Mouse (Mus musculus): ENCODE measurements around the gene Wnk4. TPM values are rescaled to one million over a fixed set of nuclear protein-coding genes. Genes with fewer than 3 reads are reported as not detected.
A peak's percentile ranks its signal among the peaks of the same experiment; 100 is the strongest.

The Wnk4 gene
- polyA plus RNA-seq, 1 experiment from 2014 or later: 4.1 TPM

GRCm38 (mm10) chr11:101301299-101302003 lies 41.1 kb downstream of the Wnk4 start:
- H3K4me1 ChIP-seq (replicated peaks): peaks cover 15% of the 10 kb centered on the region
- H3K4me2 ChIP-seq: peak overlapping the region; percentile 89
- H3K9me3 ChIP-seq (replicated peaks): no peaks in the 10 kb centered on the region
- peak overlapping the region; percentile 66 for H3K27ac ChIP-seq
- WGBS: 11% methylated on average over 26 of the region's 26 CpGs
- H3K9ac ChIP-seq: peak overlapping the region; percentile 90
- H3K4me3 ChIP-seq: peak overlapping the region; percentile 95
- no peaks in the 10 kb centered on the region for H3K36me3 ChIP-seq
- no peaks in the 10 kb centered on the region for H3K27me3 ChIP-seq
- peak; percentile 37; the same call in 1 of the 2 replicates for ATAC-seq (replicated peaks; ENCODE audit: insufficient number of reproducible peaks, insufficient read depth, low FRiP score, low read depth)

GRCm38 (mm10) chr11:101302004-101302798 lies 41.8 kb downstream of the Wnk4 start, which contains the start of gene Becn1:
TSS of gene Becn1 (minus strand) at chr11:101302286.
- 5% methylated on average over 39 of the region's 39 CpGs for WGBS
- peaks cover 15% of the 10 kb centered on the region for H3K4me1 ChIP-seq (replicated peaks)
- ATAC-seq (replicated peaks; ENCODE audit: insufficient number of reproducible peaks, insufficient read depth, low FRiP score, low read depth): peak; percentile 87

GRCm38 (mm10) chr11:101307744-101308143 lies 47.4 kb downstream of the Wnk4 start:
- Histone ChIP-seq H3K4me3 (no peak overlapping the region), H3K9ac (no peak overlapping the region), H3K27ac (no peak overlapping the region), H3K36me3 (no peaks in the 10 kb centered on the region), H3K4me2 (no peak overlapping the region), H3K4me1 (replicated peaks) (no peaks in the 10 kb centered on the region), H3K27me3 (no peaks in the 10 kb centered on the region), H3K9me3 (replicated peaks) (no peaks in the 10 kb centered on the region)
- 18% methylated on average over 5 of the region's 5 CpGs for WGBS
- no peak for ATAC-seq (replicated peaks; ENCODE audit: insufficient number of reproducible peaks, insufficient read depth, low FRiP score, low read depth)

More at GRCm38 (mm10) chr11:101302004-101302798, 41.8 kb downstream of the Wnk4 start, which contains the start of gene Becn1:
- H3K36me3 ChIP-seq: no peaks in the 10 kb centered on the region
- H3K4me2 ChIP-seq: peak within 1 kb of the TSS; percentile 89
- H3K27me3 ChIP-seq: no peaks in the 10 kb centered on the region
- peak within 1 kb of the TSS; percentile 95 for H3K4me3 ChIP-seq
- peak within 1 kb of the TSS; percentile 66 for H3K27ac ChIP-seq
- peak within 1 kb of the TSS; percentile 90 for H3K9ac ChIP-seq
- no peaks in the 10 kb centered on the region for H3K9me3 ChIP-seq (replicated peaks)

GRCm38 (mm10) chr11:101311083-101311482 lies 50.7 kb downstream of the Wnk4 start:
- Histone ChIP-seq H3K4me1 (replicated peaks) (peaks cover 2% of the 10 kb centered on the region; the same call in 1 of the 2 replicates), H3K27me3 (no peaks in the 10 kb centered on the region), H3K4me3 (no peak overlapping the region), H3K4me2 (no peak overlapping the region), H3K36me3 (no peaks in the 10 kb centered on the region), H3K9ac (no peak overlapping the region), H3K9me3 (replicated peaks) (no peaks in the 10 kb centered on the region), H3K27ac (no peak overlapping the region)
- ATAC-seq (replicated peaks; ENCODE audit: insufficient number of reproducible peaks, insufficient read depth, low FRiP score, low read depth): no peak
- whole genome bisulfite sequencing: 79% methylated on average over 3 of the region's 3 CpGs

DNA sequence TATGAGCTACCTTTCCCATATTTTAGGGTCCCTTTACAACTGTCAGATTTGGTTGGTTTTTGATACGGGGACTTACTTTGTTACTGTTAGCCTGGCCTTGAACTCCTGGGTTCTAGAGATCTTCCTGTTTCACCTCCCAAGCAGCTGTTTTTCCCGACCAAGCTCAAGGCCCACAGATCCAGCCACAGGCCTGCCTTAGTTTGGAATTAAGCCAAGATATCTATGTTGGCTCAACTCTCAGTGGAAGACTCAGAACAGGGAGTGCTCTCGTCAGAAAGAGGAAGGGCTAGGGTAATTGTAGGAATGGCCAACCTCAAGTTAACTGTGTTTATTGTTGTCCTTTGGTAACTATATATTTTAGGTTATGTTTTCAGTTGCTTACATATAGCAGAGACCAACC lies 51.8 kb downstream of the Wnk4 start:
- H3K9me3 ChIP-seq (replicated peaks): no peaks in the 10 kb centered on the region
- peaks cover 9% of the 10 kb centered on the region for H3K4me1 ChIP-seq (replicated peaks)
- no peak overlapping the region for H3K4me3 ChIP-seq
- no peak overlapping the region for H3K4me2 ChIP-seq
- H3K27me3 ChIP-seq: no peaks in the 10 kb centered on the region
- 45% methylated on average over 3 of the region's 3 CpGs for WGBS
- H3K36me3 ChIP-seq: no peaks in the 10 kb centered on the region
- H3K27ac ChIP-seq: no peak overlapping the region
- ATAC-seq (replicated peaks; ENCODE audit: insufficient number of reproducible peaks, insufficient read depth, low FRiP score, low read depth): no peak
- H3K9ac ChIP-seq: no peak overlapping the region

DNA sequence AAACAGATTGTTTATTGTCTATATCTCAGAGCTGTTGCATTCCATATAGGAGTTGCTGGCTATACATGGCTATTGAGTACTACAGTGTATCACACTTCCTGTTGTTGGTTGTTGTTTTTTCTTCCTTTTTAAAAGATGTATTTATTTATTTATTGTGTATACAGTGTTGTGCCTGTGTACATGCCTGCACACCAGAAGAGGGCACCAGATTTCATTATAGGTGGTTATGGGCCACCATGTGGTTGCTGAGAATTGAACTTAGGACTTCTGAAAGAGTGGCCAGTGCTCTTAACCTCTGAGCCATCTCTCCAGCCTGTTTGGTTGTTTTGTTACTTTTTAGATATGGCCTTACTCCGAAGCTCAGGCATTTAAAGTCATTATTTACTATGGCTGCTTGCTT lies 54.2 kb downstream of the Wnk4 start:
- H3K9ac ChIP-seq: no peak overlapping the region
- H3K36me3 ChIP-seq: peaks cover 17% of the 10 kb centered on the region
- H3K4me2 ChIP-seq: no peak overlapping the region
- no peak overlapping the region for H3K4me3 ChIP-seq
- no peak overlapping the region for H3K27ac ChIP-seq
- ATAC-seq (replicated peaks; ENCODE audit: insufficient number of reproducible peaks, insufficient read depth, low FRiP score, low read depth): no peak
- peaks cover 17% of the 10 kb centered on the region for H3K4me1 ChIP-seq (replicated peaks)
- no peaks in the 10 kb centered on the region for H3K27me3 ChIP-seq
- no peaks in the 10 kb centered on the region for H3K9me3 ChIP-seq (replicated peaks)
- WGBS: 97% methylated on average over 1 of the region's 1 CpGs

DNA sequence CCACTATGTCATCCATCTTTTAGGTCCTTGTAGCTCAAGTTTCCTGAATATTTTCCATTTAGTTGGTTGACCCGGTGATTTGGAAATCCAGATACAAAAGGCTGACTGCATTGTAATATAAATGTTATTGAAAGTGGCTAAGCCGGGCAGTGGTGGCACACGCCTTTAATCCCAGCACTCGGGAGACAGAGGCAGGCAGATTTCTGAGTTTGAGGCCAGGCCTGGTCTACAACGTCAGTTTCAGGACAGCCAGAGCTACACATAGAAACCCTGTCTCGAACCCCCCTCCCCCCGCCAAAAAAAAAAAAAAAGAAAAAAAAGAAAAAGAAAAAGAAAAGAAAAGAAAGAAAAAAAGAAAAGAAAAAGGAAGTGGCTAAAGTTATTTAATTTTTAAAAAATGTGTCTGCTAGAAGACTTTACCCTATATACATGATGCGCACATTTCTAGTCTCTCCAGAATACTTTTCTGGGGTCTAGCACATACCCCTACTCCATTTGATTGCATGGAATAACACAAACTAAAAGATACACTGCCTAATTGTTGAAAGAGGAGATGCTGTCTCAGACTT lies 54.8 kb downstream of the Wnk4 start:
- peak overlapping the region; percentile 92 for H3K9ac ChIP-seq
- peaks cover 17% of the 10 kb centered on the region for H3K4me1 ChIP-seq (replicated peaks)
- H3K9me3 ChIP-seq (replicated peaks): no peaks in the 10 kb centered on the region
- peaks cover 23% of the 10 kb centered on the region for H3K36me3 ChIP-seq
- H3K4me2 ChIP-seq: peak overlapping the region; percentile 96
- peak overlapping the region; percentile 86 for H3K4me3 ChIP-seq
- H3K27ac ChIP-seq: peak overlapping the region; percentile 78
- H3K27me3 ChIP-seq: no peaks in the 10 kb centered on the region
- ATAC-seq (replicated peaks; ENCODE audit: insufficient number of reproducible peaks, insufficient read depth, low FRiP score, low read depth): no peak
- WGBS: 82% methylated on average over 8 of the region's 8 CpGs

DNA sequence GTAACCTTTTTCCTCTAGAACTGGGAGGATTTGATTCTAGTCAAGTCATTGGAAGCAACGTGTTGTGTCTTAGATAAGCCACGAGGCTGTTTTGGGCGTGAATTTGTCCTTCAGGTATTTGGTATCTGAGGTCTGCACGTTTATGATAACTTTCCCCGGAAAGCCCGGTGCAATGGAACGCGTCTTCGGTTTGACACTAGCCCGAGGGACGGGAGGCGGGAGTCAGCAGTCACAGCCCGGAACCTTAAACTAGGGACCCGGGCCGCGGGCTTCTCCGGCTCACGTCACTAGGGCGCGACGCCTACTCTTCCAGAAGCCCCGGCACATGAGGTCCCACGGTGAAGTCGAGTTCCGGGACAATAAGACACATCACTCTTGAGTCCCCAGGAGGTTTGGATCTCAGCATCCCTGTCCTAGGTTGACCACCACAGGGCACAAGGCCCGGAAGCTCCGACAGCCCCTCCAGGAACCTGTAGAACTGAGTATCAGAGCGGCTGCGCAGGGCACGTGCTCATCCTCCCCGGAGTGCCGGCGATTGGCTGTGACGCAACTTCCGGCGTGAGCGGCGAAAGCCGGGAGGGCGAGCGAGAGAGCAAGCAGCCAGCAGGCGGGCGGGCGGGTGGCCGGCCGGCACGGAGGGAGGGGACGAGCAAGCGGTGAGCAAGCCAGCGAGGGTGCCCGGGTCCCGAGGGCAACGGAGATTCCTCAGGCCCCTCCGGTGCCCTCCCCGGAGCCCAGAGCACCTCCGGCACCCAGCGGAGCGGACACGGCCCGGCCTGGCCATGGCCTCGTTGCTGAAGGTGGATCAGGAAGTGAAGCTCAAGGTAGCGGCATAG lies 55.5 kb downstream of the Wnk4 start, which contains the start of gene Psme3:
Psme3 (plus strand) TSS at position 549 of the 836 bp plus-strand sequence.
- under 1% methylated on average over 62 of the region's 62 CpGs for WGBS
- ATAC-seq (replicated peaks; ENCODE audit: insufficient number of reproducible peaks, insufficient read depth, low FRiP score, low read depth): peak; percentile 88
- Histone ChIP-seq H3K4me3 (peak within 1 kb of the TSS; percentile 86), H3K4me2 (peak within 1 kb of the TSS; percentile 96), H3K36me3 (peaks cover 31% of the 10 kb centered on the region), H3K27me3 (no peaks in the 10 kb centered on the region), H3K4me1 (replicated peaks) (peaks cover 17% of the 10 kb centered on the region), H3K27ac (peak within 1 kb of the TSS; percentile 78), H3K9ac (peak within 1 kb of the TSS; percentile 92), H3K9me3 (replicated peaks) (no peaks in the 10 kb centered on the region)

DNA sequence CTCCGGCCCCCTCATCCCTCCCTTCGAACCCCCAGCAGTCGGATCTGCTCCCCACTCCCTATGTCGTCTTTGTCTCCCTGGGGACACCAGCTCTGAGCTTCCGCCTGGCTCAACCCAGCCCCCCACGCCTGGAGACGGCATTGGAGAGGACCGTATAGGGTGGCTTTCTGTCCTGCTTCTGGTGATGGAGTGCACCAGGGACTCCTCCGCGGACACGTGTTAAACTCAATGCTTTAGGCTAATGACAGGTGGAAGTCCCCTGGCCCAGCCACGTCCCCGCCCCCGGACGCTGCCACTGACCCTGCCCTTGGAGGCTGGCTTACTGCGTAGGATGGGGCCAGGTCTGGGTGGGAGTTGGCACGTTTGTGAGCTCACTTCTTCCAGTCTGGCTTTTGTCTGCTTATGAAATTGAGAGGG lies 56.1 kb downstream of the Wnk4 start:
- peak overlapping the region; percentile 86 for H3K4me3 ChIP-seq
- H3K36me3 ChIP-seq: peaks cover 37% of the 10 kb centered on the region
- H3K27me3 ChIP-seq: no peaks in the 10 kb centered on the region
- no peaks in the 10 kb centered on the region for H3K9me3 ChIP-seq (replicated peaks)
- H3K4me1 ChIP-seq (replicated peaks): peaks cover 17% of the 10 kb centered on the region
- peak; percentile 56 for ATAC-seq (replicated peaks; ENCODE audit: insufficient number of reproducible peaks, insufficient read depth, low FRiP score, low read depth)
- peak overlapping the region; percentile 92 for H3K9ac ChIP-seq
- H3K27ac ChIP-seq: peak overlapping the region; percentile 78
- peak overlapping the region; percentile 96 for H3K4me2 ChIP-seq
- 0% methylated on average over 17 of the region's 17 CpGs for WGBS

GRCm38 (mm10) chr11:101323609-101324008 lies 63.2 kb downstream of the Wnk4 start:
- 9% methylated on average over 4 of the region's 4 CpGs for WGBS
- Histone ChIP-seq H3K9ac (no peak overlapping the region), H3K36me3 (peaks cover 62% of the 10 kb centered on the region), H3K4me1 (replicated peaks) (peaks cover 6% of the 10 kb centered on the region), H3K27ac (no peak overlapping the region), H3K4me3 (no peak overlapping the region), H3K27me3 (no peaks in the 10 kb centered on the region), H3K9me3 (replicated peaks) (no peaks in the 10 kb centered on the region), H3K4me2 (no peak overlapping the region)
- 0 out of 2 replicates have a peak, but pooled peaks have one; percentile 19 for ATAC-seq (replicated peaks; ENCODE audit: insufficient number of reproducible peaks, insufficient read depth, low FRiP score, low read depth)
